Mouse (Mus musculus) limb, embryonic 15.5 days (tissue): ENCODE measurements around the gene Ddx6. TPM values are rescaled to one million over a fixed set of nuclear protein-coding genes. Genes with fewer than 3 reads are reported as not detected.

Source experiments
- ATAC-seq: fragments of 200-750 bp; cut with Nextera tagmentation; 2 replicates; pipeline ENCODE4 v1.8.0; 2017; ENCODE audit warnings: low read depth, moderate TSS enrichment; ENCODE audit not compliant: insufficient number of reproducible peaks, low FRiP score, low TSS enrichment
- H3K27ac ChIP-seq: fragments of 300-500 bp; sonication (generic); 2 replicates; pipeline ENCODE4 v1.5.1; 2015; ENCODE audit warnings: moderate library complexity, mild to moderate bottlenecking, inconsistent platforms
- H3K27me3 ChIP-seq: fragments of 300-500 bp; sonication (generic); 2 replicates; pipeline ENCODE4 v1.6.1; 2015; ENCODE audit warnings: inconsistent platforms
- H3K36me3 ChIP-seq: fragments of 300-500 bp; sonication (generic); 2 replicates; pipeline ENCODE4 v1.6.1; 2015; ENCODE audit warnings: inconsistent platforms
- H3K4me1 ChIP-seq: fragments of 300-500 bp; sonication (generic); 2 replicates; pipeline ENCODE4 v1.6.1; 2015; ENCODE audit warnings: inconsistent platforms
- H3K4me2 ChIP-seq: fragments of 300-500 bp; sonication (generic); 2 replicates; pipeline ENCODE4 v1.6.1; 2015; ENCODE audit warnings: mild to moderate bottlenecking, inconsistent platforms
- H3K4me3 ChIP-seq: fragments of 300-500 bp; sonication (generic); 2 replicates; pipeline ENCODE4 v1.5.1; 2015; ENCODE audit warnings: mild to moderate bottlenecking, inconsistent platforms
- H3K9ac ChIP-seq: fragments of 300-500 bp; sonication (generic); 2 replicates; pipeline ENCODE4 v1.6.1; 2015; ENCODE audit warnings: inconsistent platforms
- H3K9me3 ChIP-seq: fragments of 300-500 bp; sonication (generic); 2 replicates; pipeline ENCODE4 v1.6.1; 2016; ENCODE audit warnings: inconsistent platforms
- WGBS: fragments of 180-500 bp; shearing (Covaris S2); methylation state at CpG from one replicate; pipeline ENCODE4 v1.1.7; 2015; 5-methylcytosine and 5-hydroxymethylcytosine counted together
- polyA plus RNA-seq: library from polyadenylated mRNA; unstranded; fragments of >200 nt; fragmentation: Nextera tagmentation; extraction: Ambion mirVana; gene quantifications from 2 replicates; pipeline ENCODE4 v1.2.1, GENCODE M21; 2015

The Ddx6 gene
- polyA plus RNA-seq, 1 experiment from 2014 or later = 18.4 TPM

- Histone ChIP-seq H3K4me1 (peaks cover under 1% of the 10 kb centered on the region; the same call in 1 of the 2 replicates), H3K9me3 (no peaks in the 10 kb centered on the region), H3K27me3 (no peaks in the 10 kb centered on the region), H3K4me3 (no peak overlapping the region), H3K27ac (no peak overlapping the region), H3K4me2 (no peak overlapping the region), H3K9ac (no peak overlapping the region), H3K36me3 (no peaks in the 10 kb centered on the region)
- ATAC-seq = no peak
- 14% methylated on average over 3 of the region's 3 CpGs for WGBS
These were observed 23.3 kb upstream of the Ddx6 start for GRCm38 (mm10) chr9:44581423-44581822.

- ATAC-seq = no peak
- H3K4me3 ChIP-seq = no peak overlapping the region
These were observed 22.3 kb upstream of the Ddx6 start for GRCm38 (mm10) chr9:44582390-44582789.

GRCm38 (mm10) chr9:44586640-44587261 lies 17.9 kb upstream of the Ddx6 start:
- H3K9ac ChIP-seq = no peak overlapping the region
- H3K9me3 ChIP-seq = no peaks in the 10 kb centered on the region
- no peak overlapping the region for H3K4me3 ChIP-seq
- H3K4me2 ChIP-seq = no peak overlapping the region
- H3K36me3 ChIP-seq = no peaks in the 10 kb centered on the region
- no peaks in the 10 kb centered on the region for H3K27me3 ChIP-seq
- H3K27ac ChIP-seq = peak overlapping the region; percentile 38; the same call in 1 of the 2 replicates
- whole genome bisulfite sequencing = 59% methylated on average over 8 of the region's 8 CpGs
- ATAC-seq = no peak
- peaks cover 6% of the 10 kb centered on the region; the same call in 1 of the 2 replicates for H3K4me1 ChIP-seq

More at GRCm38 (mm10) chr9:44582390-44582789, 22.3 kb upstream of the Ddx6 start:
- WGBS = 74% methylated on average over 16 of the region's 16 CpGs
- Histone ChIP-seq H3K27me3 (no peaks in the 10 kb centered on the region), H3K4me1 (peaks cover 6% of the 10 kb centered on the region; the same call in 1 of the 2 replicates), H3K9ac (no peak overlapping the region), H3K36me3 (no peaks in the 10 kb centered on the region), H3K27ac (no peak overlapping the region), H3K4me2 (no peak overlapping the region), H3K9me3 (no peaks in the 10 kb centered on the region)

- H3K36me3 ChIP-seq = no peaks in the 10 kb centered on the region
- no peaks in the 10 kb centered on the region for H3K27me3 ChIP-seq
- peaks cover 6% of the 10 kb centered on the region; the same call in 1 of the 2 replicates for H3K4me1 ChIP-seq
- no peaks in the 10 kb centered on the region for H3K9me3 ChIP-seq
- H3K4me3 ChIP-seq = no peak overlapping the region
- WGBS = 78% methylated on average over 9 of the region's 9 CpGs
- H3K4me2 ChIP-seq = no peak overlapping the region
- H3K9ac ChIP-seq = no peak overlapping the region
- no peak for ATAC-seq
- H3K27ac ChIP-seq = no peak overlapping the region
These were observed 17.2 kb upstream of the Ddx6 start for GRCm38 (mm10) chr9:44587262-44588160.

GRCm38 (mm10) chr9:44588605-44589004 lies 16.1 kb upstream of the Ddx6 start:
- H3K9ac ChIP-seq = no peak overlapping the region
- no peak overlapping the region for H3K4me2 ChIP-seq
- H3K4me1 ChIP-seq = peaks cover 6% of the 10 kb centered on the region; the same call in 1 of the 2 replicates
- WGBS = 42% methylated on average over 9 of the region's 9 CpGs
- H3K27me3 ChIP-seq = no peaks in the 10 kb centered on the region
- no peak overlapping the region for H3K4me3 ChIP-seq
- no peak for ATAC-seq
- no peaks in the 10 kb centered on the region for H3K36me3 ChIP-seq
- no peaks in the 10 kb centered on the region for H3K9me3 ChIP-seq
- H3K27ac ChIP-seq = no peak overlapping the region

- no peak overlapping the region for H3K4me2 ChIP-seq
- ATAC-seq = no peak
- no peaks in the 10 kb centered on the region for H3K27me3 ChIP-seq
- no peak overlapping the region for H3K4me3 ChIP-seq
- H3K36me3 ChIP-seq = no peaks in the 10 kb centered on the region
- peaks cover 6% of the 10 kb centered on the region; the same call in 1 of the 2 replicates for H3K4me1 ChIP-seq
- H3K9ac ChIP-seq = no peak overlapping the region
- H3K9me3 ChIP-seq = no peaks in the 10 kb centered on the region
- no peak overlapping the region for H3K27ac ChIP-seq
These were observed 15.6 kb upstream of the Ddx6 start for GRCm38 (mm10) chr9:44589095-44589494.

- no peak overlapping the region for H3K4me2 ChIP-seq
- ATAC-seq = no peak
- no peaks in the 10 kb centered on the region for H3K9me3 ChIP-seq
- H3K27ac ChIP-seq = no peak overlapping the region
- no peaks in the 10 kb centered on the region for H3K36me3 ChIP-seq
- H3K9ac ChIP-seq = no peak overlapping the region
- peaks cover 6% of the 10 kb centered on the region; the same call in 1 of the 2 replicates for H3K4me1 ChIP-seq
- no peak overlapping the region for H3K4me3 ChIP-seq
- no peaks in the 10 kb centered on the region for H3K27me3 ChIP-seq
- 39% methylated on average over 2 of the region's 2 CpGs for WGBS
These were observed 13.7 kb upstream of the Ddx6 start for GRCm38 (mm10) chr9:44590969-44591368.

- Histone ChIP-seq H3K4me2 (no peak overlapping the region), H3K27ac (no peak overlapping the region), H3K9ac (no peak overlapping the region), H3K4me1 (peaks cover 2% of the 10 kb centered on the region; the same call in 1 of the 2 replicates), H3K9me3 (no peaks in the 10 kb centered on the region), H3K27me3 (no peaks in the 10 kb centered on the region), H3K36me3 (no peaks in the 10 kb centered on the region), H3K4me3 (no peak overlapping the region)
- WGBS = 69% methylated on average over 7 of the region's 7 CpGs
- no peak for ATAC-seq
These were observed 13.0 kb upstream of the Ddx6 start for GRCm38 (mm10) chr9:44591595-44592188.

- Histone ChIP-seq H3K4me2 (no peak overlapping the region), H3K4me3 (no peak overlapping the region), H3K27ac (no peak overlapping the region), H3K9me3 (no peaks in the 10 kb centered on the region), H3K4me1 (no peaks in the 10 kb centered on the region), H3K27me3 (no peaks in the 10 kb centered on the region), H3K36me3 (no peaks in the 10 kb centered on the region), H3K9ac (no peak overlapping the region)
- no peak for ATAC-seq
- WGBS = 89% methylated on average over 4 of the region's 4 CpGs
These were observed 11.5 kb upstream of the Ddx6 start for GRCm38 (mm10) chr9:44593221-44593620.

- WGBS = 83% methylated on average over 4 of the region's 4 CpGs
- Histone ChIP-seq H3K4me2 (no peak overlapping the region), H3K4me3 (no peak overlapping the region), H3K4me1 (peaks cover 4% of the 10 kb centered on the region), H3K27ac (no peak overlapping the region), H3K9ac (no peak overlapping the region), H3K36me3 (no peaks in the 10 kb centered on the region), H3K9me3 (no peaks in the 10 kb centered on the region), H3K27me3 (no peaks in the 10 kb centered on the region)
- ATAC-seq = no peak
These were observed 10.8 kb upstream of the Ddx6 start for GRCm38 (mm10) chr9:44593886-44594285.

- no peak overlapping the region for H3K4me2 ChIP-seq
- no peak overlapping the region for H3K27ac ChIP-seq
- WGBS = 82% methylated on average over 9 of the region's 9 CpGs
- H3K9me3 ChIP-seq = no peaks in the 10 kb centered on the region
- H3K36me3 ChIP-seq = no peaks in the 10 kb centered on the region
- no peak for ATAC-seq
- peaks cover 13% of the 10 kb centered on the region for H3K4me1 ChIP-seq
- no peak overlapping the region for H3K4me3 ChIP-seq
- H3K9ac ChIP-seq = no peak overlapping the region
- no peaks in the 10 kb centered on the region for H3K27me3 ChIP-seq
These were observed 9.7 kb upstream of the Ddx6 start for GRCm38 (mm10) chr9:44594901-44595536.
